Mouse (Mus musculus) left cerebral cortex, adult 2 months (tissue): ENCODE data around the gene Islr. TPM values are rescaled to one million over a fixed set of nuclear protein-coding genes. Genes with fewer than 3 reads are reported as not detected.

ENCODE experiments used
- DNase-seq, 2 experiments: peaks; one replicate each; pipeline ENCODE4 v3.0.0; 2021 to 2022; ENCODE audit warnings: low spot score in 2 of 2, mixed read lengths in 1 of 2; ENCODE audit errors: extremely low spot score in 1 of 2
- H3K27ac ChIP-seq: fragments of 200-600 bp; 2 replicates; pipeline ENCODE4 v1.8.1; 2022
- H3K4me3 ChIP-seq: fragments of 200-600 bp; 2 replicates; pipeline ENCODE4 v1.8.1; 2022
- CTCF ChIP-seq: fragments of 200-600 bp; IDR thresholded peaks from 2 replicates; pipeline ENCODE4 v1.8.1; 2022; ENCODE audit warnings: antibody characterized with exemption, mild to moderate bottlenecking, moderate library complexity
- intact Hi-C: fragments of 180-260 bp; cut with DNase I; formaldehyde crosslinking; loops from one replicate; pipeline ENCODE4 v1.15.1; 2025
- total RNA-seq, 2 experiments: library from RNA; stranded (reverse); gene quantifications; 2 replicates each; pipeline ENCODE4 v1.2.3; 2021

Islr gene
- total RNA-seq, 2 experiments from 2014 or later, result 11.0 to 15.2 TPM

- peak overlapping the region; percentile 55; the same call in 1 of the 2 replicates for H3K27ac ChIP-seq
- no peak for DNase-seq
- intact Hi-C loops, result no loop called here
- no peak for TF ChIP-seq CTCF
- H3K4me3 ChIP-seq, result no peak overlapping the region
Observed at GRCm38 (mm10) chr9:58158541-58159311, 45.4 kb downstream of the Islr start.

DNA sequence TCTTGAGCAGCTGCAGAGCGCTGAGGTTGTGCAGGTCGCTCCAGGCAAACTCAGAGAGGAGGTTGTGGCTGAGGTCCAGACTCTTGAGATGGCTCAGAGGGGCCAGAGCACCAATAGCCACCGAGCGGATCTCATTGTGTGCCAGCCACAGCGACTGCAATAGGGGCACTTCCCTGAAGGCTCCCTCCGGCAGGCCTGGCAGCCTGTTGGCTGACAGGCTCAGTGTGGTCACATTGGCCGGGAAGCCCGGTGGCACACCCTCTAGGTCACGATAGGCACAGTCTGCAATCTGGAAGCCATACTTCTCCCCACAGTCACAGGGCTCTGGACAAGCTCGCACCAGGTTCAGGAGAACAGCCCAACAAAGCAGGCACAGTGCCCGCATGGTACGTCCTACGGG, 46.3 kb downstream of the Islr start:
- Histone ChIP-seq H3K27ac (peak overlapping the region; percentile 4; the same call in 1 of the 2 replicates), H3K4me3 (no peak overlapping the region)
- TF ChIP-seq CTCF, result no peak
- intact Hi-C loops, result no loop called here
- no peak for DNase-seq

GRCm38 (mm10) chr9:58156819-58157560, 47.1 kb downstream of the Islr start:
- intact Hi-C loops, result no loop called here
- no peak for DNase-seq
- no peak for TF ChIP-seq CTCF
- Histone ChIP-seq H3K27ac (no peak overlapping the region), H3K4me3 (no peak overlapping the region)

DNA sequence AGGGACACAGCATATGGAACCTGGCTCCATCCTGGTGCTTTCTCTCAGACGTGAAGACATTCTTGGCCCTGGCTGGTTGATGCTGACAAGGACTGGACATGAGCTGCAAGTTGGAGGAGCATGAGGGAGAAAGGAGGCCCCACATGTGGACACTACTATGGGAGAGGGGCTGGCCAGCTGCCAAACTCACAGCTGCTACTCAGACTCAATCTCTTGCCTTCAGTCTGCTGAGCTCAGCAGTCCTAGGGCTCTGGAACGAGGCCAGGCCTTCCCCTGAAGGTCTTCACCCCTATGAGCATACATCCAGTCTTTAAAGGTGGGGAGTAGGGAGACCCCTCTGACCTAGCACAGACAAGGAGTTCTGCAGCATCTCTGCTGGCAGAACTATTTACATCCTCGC, 48.7 kb downstream of the Islr start:
- H3K4me3 ChIP-seq, result no peak overlapping the region
- intact Hi-C loops, result no loop called here
- no peak overlapping the region for H3K27ac ChIP-seq
- no peak for DNase-seq
- TF ChIP-seq CTCF, result no peak

- TF ChIP-seq CTCF, result no peak
- no peak overlapping the region for H3K27ac ChIP-seq
- DNase-seq, result no peak
- no peak overlapping the region for H3K4me3 ChIP-seq
- intact Hi-C loops, result no loop called here
Observed at GRCm38 (mm10) chr9:58153095-58153494, 51.0 kb downstream of the Islr start.

- TF ChIP-seq CTCF, result peak; percentile 31
- H3K27ac ChIP-seq, result no peak overlapping the region
- intact Hi-C loops, result no loop called here
- H3K4me3 ChIP-seq, result no peak overlapping the region
- no peak for DNase-seq
Observed at GRCm38 (mm10) chr9:58150733-58151361, 53.3 kb downstream of the Islr start.

DNA sequence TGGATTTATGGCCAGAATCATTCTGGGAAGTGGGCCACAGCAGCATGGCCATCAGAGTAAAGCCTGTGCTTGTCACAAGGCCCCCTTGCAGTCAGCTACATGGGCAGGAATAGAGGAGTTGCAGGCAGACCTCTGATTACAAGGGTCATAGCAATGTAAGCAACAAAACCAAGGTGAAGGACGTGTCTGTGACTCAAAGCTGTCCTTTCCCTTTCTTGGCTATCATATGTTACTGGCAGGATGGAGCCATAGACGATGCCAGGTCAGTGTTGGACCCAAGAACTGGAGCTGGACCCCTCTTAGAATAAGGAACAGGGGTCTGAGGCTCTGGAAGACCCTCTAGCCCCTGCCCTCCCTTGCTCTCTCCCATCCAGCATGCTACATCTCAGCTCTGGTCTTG, 55.3 kb downstream of the Islr start:
- Histone ChIP-seq H3K4me3 (no peak overlapping the region), H3K27ac (no peak overlapping the region)
- intact Hi-C loops, result no loop called here
- no peak for TF ChIP-seq CTCF
- no peak for DNase-seq

DNA sequence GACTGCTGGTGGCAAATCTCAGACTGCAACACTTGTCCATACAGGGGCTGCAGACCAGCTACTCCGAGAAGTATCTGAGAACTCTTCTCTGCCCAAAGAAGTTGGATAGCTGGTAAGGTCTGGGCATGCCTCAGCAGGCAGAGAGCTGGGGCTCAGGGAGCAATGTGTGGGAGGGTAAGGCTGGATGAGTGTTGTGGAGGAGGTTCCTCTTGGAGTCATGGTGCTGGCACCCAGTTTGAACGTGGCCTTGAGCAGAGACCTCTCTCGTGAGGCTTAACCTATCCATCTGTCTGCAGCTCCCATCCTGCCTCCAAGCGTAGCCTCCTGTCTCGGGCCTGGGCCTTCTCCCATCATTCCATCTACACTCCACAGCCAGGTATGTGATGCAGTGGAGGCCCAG, 58.7 kb downstream of the Islr start:
- Histone ChIP-seq H3K27ac (no peak overlapping the region), H3K4me3 (no peak overlapping the region)
- intact Hi-C loops, result no loop called here
- TF ChIP-seq CTCF, result no peak
- DNase-seq, result no peak

GRCm38 (mm10) chr9:58144664-58145063, 59.4 kb downstream of the Islr start:
- DNase-seq, result no peak
- intact Hi-C loops, result no loop called here

GRCm38 (mm10) chr9:58143419-58143818, 60.7 kb downstream of the Islr start:
- no peak overlapping the region for H3K27ac ChIP-seq
- H3K4me3 ChIP-seq, result no peak overlapping the region
- TF ChIP-seq CTCF, result no peak
- intact Hi-C loops, result no loop called here
- no peak for DNase-seq

More at GRCm38 (mm10) chr9:58144664-58145063, 59.4 kb downstream of the Islr start:
- no peak overlapping the region for H3K4me3 ChIP-seq
- no peak overlapping the region for H3K27ac ChIP-seq
- TF ChIP-seq CTCF, result no peak

- TF ChIP-seq CTCF, result no peak; the same call in 1 of the 2 replicates
- intact Hi-C loops, result no loop called here
Observed at GRCm38 (mm10) chr9:58139947-58140346, 64.2 kb downstream of the Islr start.

DNA sequence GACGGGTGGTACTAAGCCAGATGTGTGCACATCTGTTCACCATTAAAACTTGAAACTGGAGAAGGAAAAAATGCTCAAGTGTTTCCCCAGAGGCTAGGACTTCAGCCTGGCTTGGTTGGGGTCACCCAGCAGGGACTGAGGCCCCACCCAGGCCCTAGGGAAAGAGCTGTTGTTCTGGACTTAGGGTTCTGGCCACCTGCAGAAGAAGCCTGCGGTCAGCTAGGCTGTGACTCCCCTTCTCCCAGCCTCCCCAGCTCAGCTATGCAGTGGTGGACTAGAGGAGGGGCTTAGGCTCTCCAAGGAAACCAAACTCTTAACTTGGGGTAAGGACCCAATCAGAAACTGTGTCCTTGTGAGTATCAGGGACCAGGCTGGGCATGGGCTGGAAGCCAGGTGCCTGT, 68.2 kb downstream of the Islr start:
- no peak overlapping the region for H3K27ac ChIP-seq
- DNase-seq, result no peak
- no peak for TF ChIP-seq CTCF
- no peak overlapping the region for H3K4me3 ChIP-seq
- intact Hi-C loops, result no loop called here

More at GRCm38 (mm10) chr9:58139947-58140346, 64.2 kb downstream of the Islr start:
- DNase-seq, result peak in 1 of 2 experiments; percentile 50
- H3K27ac ChIP-seq, result peak overlapping the region; percentile 69
- no peak overlapping the region for H3K4me3 ChIP-seq
